Mouse (Mus musculus) limb, embryonic 11.5 days (tissue): ENCODE data around the gene Arl6ip4. TPM values are rescaled to one million over a fixed set of nuclear protein-coding genes. Genes with fewer than 3 reads are reported as not detected.

ENCODE experiments used
- ATAC-seq: fragments of 200-750 bp; cut with Nextera tagmentation; 2 replicates; pipeline ENCODE4 v1.8.0; 2017; ENCODE audit warnings: low read depth; ENCODE audit not compliant: insufficient number of reproducible peaks, low FRiP score, low TSS enrichment
- DNase-seq: peaks from one replicate; pipeline ENCODE4 v3.0.0-alpha.2; 2015; ENCODE audit warnings: low spot score
- H3K27ac ChIP-seq: fragments of 300-500 bp; sonication (generic); replicated peaks from 2 replicates; pipeline ENCODE4 v1.5.1; 2014; ENCODE audit warnings: low read depth, mild to moderate bottlenecking, low read length
- H3K27me3 ChIP-seq: fragments of 300-500 bp; sonication (generic); 2 replicates; pipeline ENCODE4 v1.6.1; 2014; ENCODE audit warnings: mild to moderate bottlenecking, low read length, mixed read lengths; ENCODE audit not compliant: control insufficient read depth, insufficient read depth
- H3K36me3 ChIP-seq: fragments of 300-500 bp; sonication (generic); 2 replicates; pipeline ENCODE4 v1.6.1; 2014; ENCODE audit warnings: mild to moderate bottlenecking, low read length, moderate library complexity, mixed read lengths; ENCODE audit not compliant: control insufficient read depth, insufficient read depth
- H3K4me1 ChIP-seq: fragments of 300-500 bp; sonication (generic); 2 replicates; pipeline ENCODE4 v1.6.1; 2014; ENCODE audit warnings: low read length, mixed read lengths; ENCODE audit not compliant: control insufficient read depth, insufficient read depth
- H3K4me2 ChIP-seq: fragments of 300-500 bp; sonication (generic); 2 replicates; pipeline ENCODE4 v1.6.1; 2014; ENCODE audit warnings: low read depth, mild to moderate bottlenecking, moderate library complexity; ENCODE audit not compliant: severe bottlenecking
- H3K4me3 ChIP-seq: fragments of 300-500 bp; sonication (generic); 2 replicates; pipeline ENCODE4 v1.5.1; 2014; ENCODE audit warnings: low read depth, low read length
- H3K9ac ChIP-seq: fragments of 300-500 bp; sonication (generic); 2 replicates; pipeline ENCODE4 v1.6.1; 2014; ENCODE audit warnings: mild to moderate bottlenecking, low read length
- H3K9me3 ChIP-seq: fragments of 300-500 bp; sonication (generic); 2 replicates; pipeline ENCODE4 v1.6.1; 2016; ENCODE audit warnings: low read length; ENCODE audit not compliant: control insufficient read depth
- WGBS: fragments of 180-500 bp; shearing (Covaris S2); extraction: QIAGEN DNeasy Blood & Tissue Kit; methylation state at CpG from one replicate; pipeline ENCODE4 v1.1.7; 2014; 5-methylcytosine and 5-hydroxymethylcytosine counted together
- polyA plus RNA-seq: library from polyadenylated mRNA; unstranded; fragments of >200 nt; fragmentation: Nextera tagmentation; extraction: Ambion mirVana; gene quantifications from 2 replicates; pipeline ENCODE4 v1.2.1, GENCODE M21; 2014

Arl6ip4 gene
- polyA plus RNA-seq, 1 experiment from 2014 or later, result 116 TPM

GRCm38 (mm10) chr5:124078794-124079416 is 37.0 kb upstream of the Arl6ip4 start:
- H3K4me1 ChIP-seq, result no peaks in the 10 kb centered on the region
- WGBS, result 53% methylated on average over 9 of the region's 9 CpGs
- ATAC-seq (no peak), DNase-seq (no peak)
- no peaks in the 10 kb centered on the region for H3K9me3 ChIP-seq
- H3K4me3 ChIP-seq, result no peak overlapping the region
- no peak overlapping the region for H3K27ac ChIP-seq
- H3K27me3 ChIP-seq, result no peaks in the 10 kb centered on the region
- no peak overlapping the region for H3K9ac ChIP-seq
- no peaks in the 10 kb centered on the region for H3K36me3 ChIP-seq
- H3K4me2 ChIP-seq, result no peak overlapping the region

- ATAC-seq, result no peak
- H3K36me3 ChIP-seq, result no peaks in the 10 kb centered on the region
- H3K4me1 ChIP-seq, result no peaks in the 10 kb centered on the region
- no peaks in the 10 kb centered on the region for H3K9me3 ChIP-seq
- WGBS, result 95% methylated on average over 17 of the region's 17 CpGs
- no peak overlapping the region for H3K9ac ChIP-seq
- no peak overlapping the region for H3K4me3 ChIP-seq
- no peak for DNase-seq
- H3K27me3 ChIP-seq, result no peaks in the 10 kb centered on the region
- no peak overlapping the region for H3K4me2 ChIP-seq
- no peak overlapping the region for H3K27ac ChIP-seq
Measured at GRCm38 (mm10) chr5:124079880-124080279, 36.0 kb upstream of the Arl6ip4 start.

GRCm38 (mm10) chr5:124082447-124082846 is 33.4 kb upstream of the Arl6ip4 start:
- no peak overlapping the region for H3K4me2 ChIP-seq
- no peak for DNase-seq
- H3K27ac ChIP-seq, result no peak overlapping the region
- H3K4me1 ChIP-seq, result no peaks in the 10 kb centered on the region
- 88% methylated on average over 10 of the region's 10 CpGs for WGBS
- ATAC-seq, result no peak
- H3K27me3 ChIP-seq, result no peaks in the 10 kb centered on the region
- H3K9me3 ChIP-seq, result no peaks in the 10 kb centered on the region
- no peak overlapping the region for H3K4me3 ChIP-seq
- no peak overlapping the region for H3K9ac ChIP-seq
- no peaks in the 10 kb centered on the region for H3K36me3 ChIP-seq

GRCm38 (mm10) chr5:124082941-124083688 is 32.8 kb upstream of the Arl6ip4 start:
- Histone ChIP-seq H3K36me3 (no peaks in the 10 kb centered on the region), H3K4me2 (no peak overlapping the region), H3K4me3 (no peak overlapping the region), H3K9ac (no peak overlapping the region), H3K27me3 (no peaks in the 10 kb centered on the region), H3K9me3 (no peaks in the 10 kb centered on the region), H3K4me1 (no peaks in the 10 kb centered on the region), H3K27ac (no peak overlapping the region)
- no peak for ATAC-seq
- 91% methylated on average over 17 of the region's 17 CpGs for WGBS
- DNase-seq, result no peak

- ATAC-seq (no peak), DNase-seq (no peak)
- Histone ChIP-seq H3K36me3 (no peaks in the 10 kb centered on the region), H3K27me3 (no peaks in the 10 kb centered on the region), H3K4me2 (no peak overlapping the region), H3K9me3 (no peaks in the 10 kb centered on the region), H3K27ac (no peak overlapping the region), H3K9ac (no peak overlapping the region), H3K4me3 (no peak overlapping the region), H3K4me1 (no peaks in the 10 kb centered on the region)
- 85% methylated on average over 14 of the region's 14 CpGs for WGBS
Measured at GRCm38 (mm10) chr5:124083850-124084587, 31.9 kb upstream of the Arl6ip4 start.

GRCm38 (mm10) chr5:124084588-124085173 is 31.2 kb upstream of the Arl6ip4 start:
- no peaks in the 10 kb centered on the region for H3K27me3 ChIP-seq
- no peaks in the 10 kb centered on the region for H3K4me1 ChIP-seq
- H3K9me3 ChIP-seq, result no peaks in the 10 kb centered on the region
- no peak for ATAC-seq
- no peak overlapping the region for H3K27ac ChIP-seq
- no peak overlapping the region for H3K4me2 ChIP-seq
- WGBS, result 42% methylated on average over 11 of the region's 11 CpGs
- H3K36me3 ChIP-seq, result no peaks in the 10 kb centered on the region
- H3K9ac ChIP-seq, result no peak overlapping the region
- DNase-seq, result peak; percentile 88
- H3K4me3 ChIP-seq, result no peak overlapping the region

GRCm38 (mm10) chr5:124085513-124085912 is 30.4 kb upstream of the Arl6ip4 start:
- Histone ChIP-seq H3K4me1 (no peaks in the 10 kb centered on the region), H3K27me3 (no peaks in the 10 kb centered on the region), H3K4me2 (no peak overlapping the region), H3K36me3 (no peaks in the 10 kb centered on the region), H3K27ac (no peak overlapping the region), H3K9ac (no peak overlapping the region), H3K4me3 (no peak overlapping the region), H3K9me3 (no peaks in the 10 kb centered on the region)
- DNase-seq (no peak), ATAC-seq (no peak)
- WGBS, result 86% methylated on average over 3 of the region's 3 CpGs

- WGBS, result 88% methylated on average over 4 of the region's 4 CpGs
- Histone ChIP-seq H3K9ac (no peak overlapping the region), H3K4me2 (no peak overlapping the region), H3K36me3 (no peaks in the 10 kb centered on the region), H3K4me1 (no peaks in the 10 kb centered on the region), H3K27ac (no peak overlapping the region), H3K9me3 (no peaks in the 10 kb centered on the region), H3K4me3 (no peak overlapping the region), H3K27me3 (no peaks in the 10 kb centered on the region)
- no peak for ATAC-seq
- no peak for DNase-seq
Measured at GRCm38 (mm10) chr5:124086876-124087275, 29.0 kb upstream of the Arl6ip4 start.
